8 mouse cellular contexts compared by ENCODE assay signal in genomic region chr19:8682996-8683395, GRCm38 (mm10). TPM values are rescaled to one million over a fixed set of nuclear protein-coding genes. Genes with fewer than 3 reads are reported as not detected.
DNase-seq lines count a peak whose midpoint lies in the region; ATAC-seq and TF ChIP-seq lines count a peak whose summit lies in the region.

No protein-coding gene starts in this region.

- H3K27ac ChIP-seq in cortical plate, adult 2 months (ENCODE audit: insufficient read depth, low read length): no peak overlapping the region
- no peak overlapping the region for H3K27ac ChIP-seq in limb, embryonic 13.5 days
- H3K27ac ChIP-seq in midbrain, embryonic 16.5 days (ENCODE audit: low read length): no peak overlapping the region

- intact Hi-C loops in gastrocnemius, postnatal 14 days (cut with DNase I; ENCODE audit: low total_unique reads): loop anchor here (2.0 kb wide), 1 partner anchor 104 kb away; no protein-coding TSS in a partner anchor

- peaks cover 5% of the 10 kb centered on the region for H3K4me1 ChIP-seq in cortical plate, adult 2 months (ENCODE audit: control insufficient read depth, insufficient read depth, low read length)
- peaks cover 8% of the 10 kb centered on the region; the same call in 1 of the 2 replicates for H3K4me1 ChIP-seq in limb, embryonic 13.5 days
- no peaks in the 10 kb centered on the region for H3K4me1 ChIP-seq in midbrain, embryonic 16.5 days (ENCODE audit: control insufficient read depth, insufficient read depth, low read length)

- peak; percentile 37; the same call in 1 of the 2 replicates for TF ChIP-seq POLR2A in cortical plate, adult 2 months (IDR thresholded peaks at IDR 0.05; ENCODE audit: extremely low read depth, insufficient read depth, low read length)

- no peak overlapping the region for H3K4me2 ChIP-seq in limb, embryonic 13.5 days (replicated peaks)
- no peak overlapping the region for H3K4me2 ChIP-seq in midbrain, embryonic 16.5 days (ENCODE audit: low read length)

- H3K4me3 ChIP-seq in cortical plate, adult 2 months (ENCODE audit: insufficient read depth, low read length): no peak overlapping the region
- no peak overlapping the region for H3K4me3 ChIP-seq in limb, embryonic 13.5 days
- no peak overlapping the region for H3K4me3 ChIP-seq in midbrain, embryonic 16.5 days (ENCODE audit: low read depth, low read length)

- H3K27me3 ChIP-seq in limb, embryonic 13.5 days: no peaks in the 10 kb centered on the region
- no peaks in the 10 kb centered on the region for H3K27me3 ChIP-seq in midbrain, embryonic 16.5 days (ENCODE audit: control insufficient read depth, insufficient read depth, low read depth, low read length)

- peak; percentile 80 for DNase-seq in urinary bladder, postnatal 14 days (ENCODE audit: low spot score)
- no peak for DNase-seq in urinary bladder, adult 2 months (ENCODE audit: low spot score)
- DNase-seq in gastrocnemius, postnatal 14 days: peak; percentile 63
- peak; percentile 62 for DNase-seq in kidney, adult 18-20 months
- peak; percentile 64 to 84 for DNase-seq in spleen, postnatal 4 days (ENCODE audit: low spot score in 2 of 2)

- H3K36me3 ChIP-seq in limb, embryonic 13.5 days: no peaks in the 10 kb centered on the region
- no peaks in the 10 kb centered on the region for H3K36me3 ChIP-seq in midbrain, embryonic 16.5 days (ENCODE audit: control insufficient read depth, insufficient read depth, low read length)

- peak; percentile 75 for TF ChIP-seq CTCF in cortical plate, adult 2 months (IDR thresholded peaks at IDR 0.05; ENCODE audit: extremely low read depth, insufficient read depth, low read length)

- ATAC-seq in limb, embryonic 13.5 days (ENCODE audit: low FRiP score, low read depth): peak; percentile 77
- peak; percentile 69 for ATAC-seq in midbrain, embryonic 16.5 days

- 2% methylated on average over 3 of the region's 3 CpGs for WGBS in limb, embryonic 13.5 days
- WGBS in midbrain, embryonic 16.5 days: 2% methylated on average over 3 of the region's 3 CpGs

- H3K9me3 ChIP-seq in limb, embryonic 13.5 days: no peaks in the 10 kb centered on the region
- H3K9me3 ChIP-seq in midbrain, embryonic 16.5 days (replicated peaks; ENCODE audit: control insufficient read depth, low read length, poor library complexity, severe bottlenecking): no peaks in the 10 kb centered on the region

- no peak overlapping the region for H3K9ac ChIP-seq in limb, embryonic 13.5 days
- H3K9ac ChIP-seq in midbrain, embryonic 16.5 days (ENCODE audit: low read depth, low read length): no peak overlapping the region

RNA-seq across cellular contexts. Expression of gene Chrm1, which starts 19.4 kb away (rescaled TPM):
- polyA plus RNA-seq in urinary bladder, adult 2 months (2012; rRNA removed): 0.04 and 0.06 TPM in 2 replicates
- polyA plus RNA-seq in cortical plate, adult 2 months (2012; rRNA removed): 109 and 117 TPM in 2 replicates
- under 1 TPM in 1 of 2 experiments, not detected in 1; 0.02 TPM for total RNA-seq in gastrocnemius, postnatal 14 days (2021)
- 0.71 and 1.0 TPM in 2 replicates for polyA plus RNA-seq in limb, embryonic 13.5 days (2015; fragmentation: Nextera tagmentation; extraction: Ambion mirVana)
- polyA plus RNA-seq in midbrain, embryonic 16.5 days (2015; fragmentation: Nextera tagmentation; extraction: Ambion mirVana): 0.53 and 0.65 TPM in 2 replicates

RNA-seq across cellular contexts. Expression of gene Slc3a2, which starts 40.2 kb away (rescaled TPM):
- 103 and 115 TPM in 2 replicates for polyA plus RNA-seq in urinary bladder, adult 2 months (2012; rRNA removed)
- polyA plus RNA-seq in cortical plate, adult 2 months (2012; rRNA removed): 200 TPM in 2 replicates
- 10 to 100 TPM; 24.6 to 26.8 TPM for total RNA-seq in gastrocnemius, postnatal 14 days (2021)
- 101 and 103 TPM in 2 replicates for polyA plus RNA-seq in limb, embryonic 13.5 days (2015; fragmentation: Nextera tagmentation; extraction: Ambion mirVana)
- 176 and 182 TPM in 2 replicates for polyA plus RNA-seq in midbrain, embryonic 16.5 days (2015; fragmentation: Nextera tagmentation; extraction: Ambion mirVana)

RNA-seq across cellular contexts. Expression of gene Wdr74, which starts 52.6 kb away (rescaled TPM):
- 37.9 and 45.9 TPM in 2 replicates for polyA plus RNA-seq in urinary bladder, adult 2 months (2012; rRNA removed)
- polyA plus RNA-seq in cortical plate, adult 2 months (2012; rRNA removed): 50.2 and 51.3 TPM in 2 replicates
- total RNA-seq in gastrocnemius, postnatal 14 days (2021): 10 to 100 TPM; 21.7 to 23.4 TPM
- polyA plus RNA-seq in limb, embryonic 13.5 days (2015; fragmentation: Nextera tagmentation; extraction: Ambion mirVana): 98.7 TPM in 2 replicates
- polyA plus RNA-seq in midbrain, embryonic 16.5 days (2015; fragmentation: Nextera tagmentation; extraction: Ambion mirVana): 93.1 and 95.9 TPM in 2 replicates

RNA-seq across cellular contexts. Expression of gene 1700092M07Rik, which starts 57.5 kb away (rescaled TPM):
- 0.19 and 0.28 TPM in 2 replicates for polyA plus RNA-seq in urinary bladder, adult 2 months (2012; rRNA removed)
- 0.59 TPM in 1 of 2 replicates, not detected in the other for polyA plus RNA-seq in cortical plate, adult 2 months (2012; rRNA removed)
- total RNA-seq in gastrocnemius, postnatal 14 days (2021): not detected
- polyA plus RNA-seq in limb, embryonic 13.5 days (2015; fragmentation: Nextera tagmentation; extraction: Ambion mirVana): 2.1 TPM in 2 replicates
- polyA plus RNA-seq in midbrain, embryonic 16.5 days (2015; fragmentation: Nextera tagmentation; extraction: Ambion mirVana): 1.2 and 1.8 TPM in 2 replicates

RNA-seq across cellular contexts. Expression of gene Stx5a, which starts 58.2 kb away (rescaled TPM):
- polyA plus RNA-seq in urinary bladder, adult 2 months (2012; rRNA removed): 96.5 and 99.1 TPM in 2 replicates
- 106 and 109 TPM in 2 replicates for polyA plus RNA-seq in cortical plate, adult 2 months (2012; rRNA removed)
- total RNA-seq in gastrocnemius, postnatal 14 days (2021): 10 to 100 TPM; 24.1 to 28.0 TPM
- 194 and 205 TPM in 2 replicates for polyA plus RNA-seq in limb, embryonic 13.5 days (2015; fragmentation: Nextera tagmentation; extraction: Ambion mirVana)
- 122 and 123 TPM in 2 replicates for polyA plus RNA-seq in midbrain, embryonic 16.5 days (2015; fragmentation: Nextera tagmentation; extraction: Ambion mirVana)

Comparison
In these comparisons a context has a peak if more than half of its experiments do, and no peak if none do; other contexts are left out.
1. RNA of gene Chrm1, which starts 19.4 kb away (polyA plus RNA-seq): 109 to 117 TPM in cortical plate, adult 2 months; 0.71 to 1.0 TPM in limb, embryonic 13.5 days, 0.53 to 0.65 TPM in midbrain, embryonic 16.5 days and 0.04 to 0.06 TPM in urinary bladder, adult 2 months; every median in the first group is over 10 times any median in the second.